Mouse (Mus musculus): ENCODE results near the gene Baiap2l1. TPM values are rescaled to one million over a fixed set of nuclear protein-coding genes. Genes with fewer than 3 reads are reported as not detected.
A peak's percentile ranks its signal among the peaks of the same experiment; 100 is the strongest.

Gene Baiap2l1
- polyA plus RNA-seq, 1 experiment from 2014 or later = 2.6 TPM

DNA sequence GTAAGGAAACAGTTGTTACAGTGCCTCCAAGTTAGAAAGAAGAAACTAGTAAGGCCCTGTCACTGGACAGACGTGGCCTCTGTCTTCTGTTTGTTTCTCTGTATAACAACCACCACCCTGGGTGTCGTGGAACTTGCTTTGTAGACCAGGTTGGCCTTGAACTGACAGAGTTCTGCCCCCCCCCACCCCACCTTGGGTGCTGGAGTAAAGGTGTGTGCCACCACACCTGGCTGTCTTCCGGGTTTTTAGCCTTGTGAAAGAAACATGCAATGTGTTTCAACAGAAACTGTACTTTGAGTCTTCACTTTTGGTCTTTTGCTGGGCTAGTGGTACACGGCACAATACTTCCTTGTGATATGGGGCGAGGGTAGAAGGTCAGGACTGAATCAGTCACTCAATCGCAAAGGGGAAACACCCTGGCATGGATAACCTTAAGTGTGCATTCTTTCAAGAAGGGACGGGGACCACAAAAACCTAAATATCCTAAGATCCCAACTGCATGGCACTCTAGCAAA is 61.8 kb downstream of the Baiap2l1 start:
- H3K27ac ChIP-seq = no peak overlapping the region
- ATAC-seq (ENCODE audit: low FRiP score) = no peak
- H3K4me3 ChIP-seq = no peak overlapping the region
- no peaks in the 10 kb centered on the region for H3K4me1 ChIP-seq (replicated peaks)
- H3K4me2 ChIP-seq = no peak overlapping the region
- 80% methylated on average over 7 of the region's 7 CpGs for WGBS
- H3K9me3 ChIP-seq = no peaks in the 10 kb centered on the region
- H3K27me3 ChIP-seq = no peaks in the 10 kb centered on the region
- no peak overlapping the region for H3K9ac ChIP-seq
- no peaks in the 10 kb centered on the region for H3K36me3 ChIP-seq

DNA sequence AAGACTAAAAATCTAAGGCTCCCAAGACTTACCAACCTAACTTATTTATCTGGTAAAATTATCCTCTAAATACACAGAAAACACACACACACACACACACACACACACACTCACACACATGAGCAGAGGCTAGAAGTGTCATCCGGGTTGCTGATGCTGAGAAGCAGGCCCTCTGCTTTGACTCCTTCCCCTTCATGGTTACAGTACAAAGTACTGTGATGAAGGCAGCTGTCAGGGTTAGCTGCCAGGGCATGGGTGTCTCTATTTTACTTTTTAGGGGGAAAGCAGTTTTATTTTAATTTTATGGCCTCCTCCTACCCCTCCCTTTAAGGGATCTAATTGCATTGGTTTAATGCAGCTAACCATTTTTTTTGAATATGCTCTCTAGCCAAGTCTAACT is 62.6 kb downstream of the Baiap2l1 start:
- no peak for ATAC-seq (ENCODE audit: low FRiP score)
- 94% methylated on average over 1 of the region's 1 CpGs for WGBS
- H3K36me3 ChIP-seq = no peaks in the 10 kb centered on the region
- no peak overlapping the region for H3K27ac ChIP-seq
- H3K4me2 ChIP-seq = no peak overlapping the region
- no peaks in the 10 kb centered on the region for H3K9me3 ChIP-seq
- H3K9ac ChIP-seq = no peak overlapping the region
- no peaks in the 10 kb centered on the region for H3K27me3 ChIP-seq
- no peak overlapping the region for H3K4me3 ChIP-seq
- no peaks in the 10 kb centered on the region for H3K4me1 ChIP-seq (replicated peaks)

DNA sequence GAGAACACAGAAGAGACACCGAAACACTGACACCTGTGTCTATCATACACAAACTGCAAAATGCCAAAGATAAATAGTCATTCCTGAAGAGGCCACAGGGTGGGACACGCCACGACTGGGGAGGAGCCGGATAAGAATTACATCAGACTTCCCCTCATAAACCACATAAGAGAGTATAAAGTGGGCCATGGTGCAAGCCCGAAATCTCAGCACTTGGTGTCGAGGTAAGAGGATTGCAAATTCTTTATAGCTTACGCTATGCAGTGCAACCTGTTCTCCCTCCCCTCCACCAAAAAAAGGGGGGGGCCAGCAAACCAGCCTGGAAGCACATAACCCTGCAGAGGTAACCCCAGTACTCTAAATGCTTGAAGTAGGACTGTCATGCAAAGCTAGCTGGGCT is 63.0 kb downstream of the Baiap2l1 start:
- Histone ChIP-seq H3K9me3 (no peaks in the 10 kb centered on the region), H3K27me3 (no peaks in the 10 kb centered on the region), H3K4me1 (replicated peaks) (no peaks in the 10 kb centered on the region), H3K9ac (no peak overlapping the region), H3K4me3 (no peak overlapping the region), H3K4me2 (no peak overlapping the region), H3K36me3 (no peaks in the 10 kb centered on the region), H3K27ac (no peak overlapping the region)
- 94% methylated on average over 7 of the region's 7 CpGs for WGBS
- ATAC-seq (ENCODE audit: low FRiP score) = no peak

DNA sequence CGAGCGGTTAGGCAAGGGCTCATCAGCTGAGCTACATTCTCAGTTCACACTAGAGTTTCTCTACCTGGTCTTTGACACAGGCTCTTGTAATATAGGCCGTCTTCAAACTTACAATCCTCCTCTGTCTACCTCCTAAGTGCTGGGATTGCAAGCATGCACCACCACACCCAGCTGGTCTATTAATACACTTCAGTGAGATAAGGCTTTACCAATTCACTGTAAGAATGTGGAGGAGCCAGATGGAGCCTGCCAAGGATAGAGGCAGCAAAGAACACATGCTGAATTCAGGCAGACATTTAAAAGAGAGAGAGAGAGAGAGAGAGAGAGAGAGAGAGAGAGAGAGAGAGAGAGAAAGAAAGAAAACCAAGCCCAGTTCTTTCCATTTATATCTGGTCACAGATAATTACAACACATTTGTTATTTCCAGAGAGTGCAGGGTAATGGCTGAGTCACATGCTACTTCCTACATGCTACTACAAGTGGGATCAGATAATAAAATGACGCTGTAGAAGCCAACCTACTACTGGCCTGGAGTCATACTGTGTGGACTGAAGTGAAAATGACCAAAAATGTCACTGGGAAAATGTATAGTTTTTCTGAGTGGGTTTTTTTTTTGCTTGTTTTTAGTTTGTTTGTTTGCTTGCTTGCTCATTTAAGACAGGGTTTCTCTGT is 68.0 kb downstream of the Baiap2l1 start:
- WGBS = 93% methylated on average over 4 of the region's 4 CpGs
- Histone ChIP-seq H3K9ac (no peak overlapping the region), H3K4me3 (no peak overlapping the region), H3K4me2 (no peak overlapping the region), H3K9me3 (no peaks in the 10 kb centered on the region), H3K27me3 (no peaks in the 10 kb centered on the region), H3K27ac (no peak overlapping the region), H3K4me1 (replicated peaks) (no peaks in the 10 kb centered on the region), H3K36me3 (no peaks in the 10 kb centered on the region)
- ATAC-seq (ENCODE audit: low FRiP score) = no peak

DNA sequence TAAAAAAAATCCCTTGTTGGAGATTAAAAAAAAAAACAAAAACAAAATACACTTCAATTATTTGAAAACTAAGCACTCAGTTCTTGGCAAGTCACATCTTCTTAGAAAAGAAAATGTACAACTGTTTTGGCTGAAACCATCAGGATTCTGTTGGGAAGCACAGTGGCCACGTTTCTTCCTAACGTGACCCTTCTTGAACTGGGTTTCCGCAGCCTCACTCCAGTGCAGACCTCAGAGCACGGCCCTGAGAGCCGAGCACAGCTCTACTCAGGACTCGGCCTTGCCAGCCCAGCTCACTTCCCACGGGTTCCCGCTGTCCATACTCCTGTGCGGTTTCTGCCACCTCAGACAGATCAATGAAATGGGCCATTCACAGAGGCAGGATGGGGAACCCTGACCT is 69.5 kb downstream of the Baiap2l1 start:
- no peaks in the 10 kb centered on the region for H3K9me3 ChIP-seq
- H3K27ac ChIP-seq = no peak overlapping the region
- no peaks in the 10 kb centered on the region for H3K4me1 ChIP-seq (replicated peaks)
- no peaks in the 10 kb centered on the region for H3K27me3 ChIP-seq
- H3K4me2 ChIP-seq = no peak overlapping the region
- no peak overlapping the region for H3K4me3 ChIP-seq
- WGBS = 89% methylated on average over 9 of the region's 9 CpGs
- H3K36me3 ChIP-seq = no peaks in the 10 kb centered on the region
- no peak overlapping the region for H3K9ac ChIP-seq
- ATAC-seq (ENCODE audit: low FRiP score) = no peak

DNA sequence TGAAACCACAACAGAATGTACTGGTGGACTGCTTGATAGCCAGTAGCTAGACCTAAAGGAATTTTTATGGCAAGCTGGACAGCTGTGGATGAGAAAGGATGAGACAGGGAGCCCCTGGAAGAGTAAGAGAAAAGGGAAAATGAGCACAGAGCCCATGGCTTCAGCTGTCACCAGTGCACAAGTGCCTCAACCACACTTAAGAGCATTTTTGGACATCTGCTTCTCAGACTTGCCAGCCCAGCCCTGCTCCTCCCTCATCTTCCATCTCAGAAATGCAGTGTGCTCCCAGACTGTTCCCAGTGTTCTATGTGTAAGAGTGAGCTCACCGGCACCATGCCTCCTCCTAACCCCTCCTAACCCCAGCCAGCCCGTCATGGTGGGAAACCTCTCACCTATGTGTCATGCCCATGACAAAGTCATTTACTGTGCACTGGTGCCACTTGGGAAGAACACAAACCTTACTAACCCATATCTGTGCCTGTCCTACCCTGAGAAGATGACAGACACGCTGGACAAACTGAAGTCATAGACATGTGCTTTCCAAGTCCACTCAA is 70.6 kb downstream of the Baiap2l1 start:
- H3K9ac ChIP-seq = no peak overlapping the region
- H3K27me3 ChIP-seq = no peaks in the 10 kb centered on the region
- H3K4me2 ChIP-seq = no peak overlapping the region
- no peaks in the 10 kb centered on the region for H3K9me3 ChIP-seq
- H3K4me1 ChIP-seq (replicated peaks) = 0 out of 2 replicates have a peak, but pooled peaks cover 4% of the 10 kb centered on the region
- 93% methylated on average over 3 of the region's 3 CpGs for WGBS
- no peak overlapping the region for H3K4me3 ChIP-seq
- H3K36me3 ChIP-seq = no peaks in the 10 kb centered on the region
- no peak for ATAC-seq (ENCODE audit: low FRiP score)
- no peak overlapping the region for H3K27ac ChIP-seq

DNA sequence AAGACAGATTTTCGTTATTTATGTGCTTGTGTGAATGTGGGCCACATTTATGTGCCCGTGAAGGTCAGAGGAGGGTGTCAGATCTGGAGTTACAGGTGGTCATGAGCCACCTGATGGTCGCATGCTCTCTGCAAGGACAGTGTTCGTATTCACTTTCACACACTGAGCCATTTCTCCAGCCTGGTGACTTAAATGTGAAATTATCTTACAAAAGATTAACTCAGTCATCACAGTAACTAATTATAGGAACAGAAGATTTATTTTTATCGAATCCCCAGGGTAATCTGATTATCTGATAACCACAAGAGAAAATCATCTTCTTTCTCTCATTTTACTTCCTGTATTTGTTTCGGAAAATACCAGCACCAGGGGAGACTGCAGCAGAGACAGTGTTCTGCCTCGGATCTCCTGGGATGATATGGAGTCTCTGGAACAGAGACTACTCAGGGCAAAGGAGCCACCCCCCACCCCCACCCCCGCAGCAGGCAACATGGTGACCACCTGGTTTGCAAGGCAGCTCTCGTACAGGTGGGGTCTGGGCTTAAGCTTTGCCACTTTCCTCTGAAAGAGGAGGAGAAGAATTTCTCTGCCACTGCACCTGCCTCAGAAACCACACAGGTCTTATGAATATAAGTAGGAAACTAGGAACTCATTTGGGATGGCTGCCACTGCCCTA is 71.2 kb downstream of the Baiap2l1 start:
- no peak overlapping the region for H3K4me2 ChIP-seq
- 0 out of 2 replicates have a peak, but pooled peaks cover 4% of the 10 kb centered on the region for H3K4me1 ChIP-seq (replicated peaks)
- H3K4me3 ChIP-seq = no peak overlapping the region
- no peak overlapping the region for H3K27ac ChIP-seq
- H3K36me3 ChIP-seq = no peaks in the 10 kb centered on the region
- ATAC-seq (ENCODE audit: low FRiP score) = no peak
- 86% methylated on average over 9 of the region's 9 CpGs for WGBS
- no peaks in the 10 kb centered on the region for H3K27me3 ChIP-seq
- H3K9ac ChIP-seq = no peak overlapping the region
- no peaks in the 10 kb centered on the region for H3K9me3 ChIP-seq

DNA sequence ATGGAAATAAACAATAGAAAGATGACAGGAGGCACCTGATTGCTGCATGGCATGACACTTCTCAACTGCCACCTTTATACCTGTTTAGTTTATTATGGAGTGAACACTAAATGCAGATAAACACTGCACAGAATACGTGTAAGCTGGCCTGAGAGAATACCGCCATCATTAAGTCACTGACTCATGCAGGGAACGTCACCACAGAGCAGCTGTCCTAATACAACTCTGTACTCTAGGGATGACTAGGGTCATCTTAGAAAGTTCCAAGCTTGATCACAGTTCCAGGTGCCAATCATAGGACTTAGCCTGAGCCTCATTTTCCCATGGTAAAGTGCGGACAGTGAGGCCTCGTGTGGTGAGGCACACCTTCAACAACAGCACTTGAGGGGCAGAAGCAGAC is 73.3 kb downstream of the Baiap2l1 start:
- H3K4me1 ChIP-seq (replicated peaks) = 0 out of 2 replicates have a peak, but pooled peaks cover 4% of the 10 kb centered on the region
- no peaks in the 10 kb centered on the region for H3K9me3 ChIP-seq
- H3K36me3 ChIP-seq = peaks cover 5% of the 10 kb centered on the region
- H3K4me2 ChIP-seq = no peak overlapping the region
- no peaks in the 10 kb centered on the region for H3K27me3 ChIP-seq
- ATAC-seq (ENCODE audit: low FRiP score) = no peak
- no peak overlapping the region for H3K27ac ChIP-seq
- no peak overlapping the region for H3K9ac ChIP-seq
- WGBS = 87% methylated on average over 5 of the region's 5 CpGs
- H3K4me3 ChIP-seq = no peak overlapping the region

DNA sequence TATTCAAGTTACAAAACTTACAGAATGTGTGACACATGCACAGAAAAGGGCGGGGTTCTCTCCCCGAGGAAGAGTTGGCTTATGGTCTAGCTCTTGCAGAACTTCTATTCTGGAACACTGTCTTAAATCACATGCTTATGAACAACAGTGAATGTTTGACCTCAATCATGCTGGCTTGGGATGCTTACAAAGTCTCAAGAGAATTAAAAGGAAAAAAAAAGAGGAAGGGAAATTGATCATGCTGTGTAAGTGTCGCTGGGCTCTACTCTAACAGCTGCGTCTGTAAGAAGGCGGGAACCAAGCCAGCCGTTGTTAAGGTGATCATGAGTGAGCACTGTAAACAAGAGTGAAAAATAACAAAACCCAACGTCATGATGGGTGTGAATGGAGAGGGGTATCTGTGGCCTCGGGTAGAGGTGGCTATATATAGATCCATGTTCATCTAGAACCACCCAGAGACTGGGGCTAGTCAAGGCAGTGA is 74.3 kb downstream of the Baiap2l1 start:
- Histone ChIP-seq H3K27ac (no peak overlapping the region), H3K9me3 (no peaks in the 10 kb centered on the region), H3K27me3 (no peaks in the 10 kb centered on the region), H3K4me2 (no peak overlapping the region), H3K4me1 (replicated peaks) (0 out of 2 replicates have a peak, but pooled peaks cover 4% of the 10 kb centered on the region), H3K9ac (no peak overlapping the region), H3K36me3 (peaks cover 11% of the 10 kb centered on the region), H3K4me3 (no peak overlapping the region)
- no peak for ATAC-seq (ENCODE audit: low FRiP score)
- 69% methylated on average over 8 of the region's 8 CpGs for WGBS

DNA sequence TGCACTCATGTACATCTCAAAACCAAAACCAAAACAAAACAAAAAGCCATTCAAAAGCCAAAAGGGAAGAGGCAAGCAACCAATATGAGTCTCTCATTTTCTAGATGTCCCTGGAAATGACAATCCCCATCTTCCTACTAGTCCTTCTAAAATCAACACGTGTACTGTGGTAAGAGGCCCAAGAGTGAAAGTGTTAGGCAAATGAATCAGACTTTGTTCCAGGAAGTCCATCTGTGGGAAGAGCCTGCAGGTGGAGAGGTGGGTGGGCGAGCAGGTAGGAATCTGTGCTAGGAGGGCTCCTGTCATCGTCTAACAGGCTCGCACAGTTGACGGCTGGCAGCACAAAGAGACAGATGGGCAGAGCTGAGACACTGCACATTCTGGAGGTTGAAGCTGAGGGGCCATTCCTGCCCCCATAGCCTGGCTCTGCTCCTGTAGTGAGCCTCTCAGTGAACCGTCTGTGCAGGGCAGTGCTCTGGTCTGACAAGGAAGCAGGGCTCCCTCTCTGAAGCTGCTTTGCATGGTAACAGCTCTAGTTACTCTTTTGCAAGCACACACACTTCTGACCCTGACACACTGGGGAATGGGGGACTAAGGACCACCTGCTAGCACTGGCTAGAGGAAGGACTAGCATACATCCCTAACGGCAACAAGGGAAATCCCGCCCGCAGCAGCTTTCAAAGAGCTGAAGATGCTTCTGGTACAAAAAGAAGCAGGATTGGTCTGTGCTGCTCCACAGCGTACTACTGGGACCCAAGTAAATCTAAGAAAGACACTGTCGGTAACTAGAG is 75.2 kb downstream of the Baiap2l1 start:
- Histone ChIP-seq H3K36me3 (peaks cover 11% of the 10 kb centered on the region), H3K4me2 (no peak overlapping the region), H3K27ac (no peak overlapping the region), H3K4me3 (no peak overlapping the region), H3K27me3 (no peaks in the 10 kb centered on the region), H3K9me3 (no peaks in the 10 kb centered on the region), H3K4me1 (replicated peaks) (0 out of 2 replicates have a peak, but pooled peaks cover 4% of the 10 kb centered on the region), H3K9ac (peak overlapping the region; percentile 8; the same call in 1 of the 2 replicates)
- WGBS = 83% methylated on average over 11 of the region's 11 CpGs
- ATAC-seq (ENCODE audit: low FRiP score) = no peak

DNA sequence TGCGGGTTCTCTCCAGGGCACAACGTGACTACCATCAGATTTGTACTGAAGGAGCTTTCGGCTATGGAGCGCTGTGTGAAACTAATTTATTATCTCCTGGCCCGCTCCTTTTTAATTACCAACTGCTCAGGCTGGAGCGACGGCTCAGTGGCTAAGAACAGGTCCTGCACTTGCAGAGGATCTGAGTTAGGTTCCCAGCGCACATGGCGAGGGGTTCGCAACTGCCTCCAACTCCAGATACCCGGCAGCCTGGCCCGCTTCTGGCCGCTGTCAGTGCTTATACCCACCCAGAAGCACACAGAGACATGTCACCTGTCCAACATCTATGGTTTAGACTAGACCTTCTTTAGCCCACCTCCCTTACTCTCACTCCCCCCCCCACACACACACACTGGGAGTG is 78.0 kb downstream of the Baiap2l1 start:
- no peaks in the 10 kb centered on the region for H3K27me3 ChIP-seq
- no peaks in the 10 kb centered on the region for H3K9me3 ChIP-seq
- no peak overlapping the region for H3K4me3 ChIP-seq
- H3K4me1 ChIP-seq (replicated peaks) = 0 out of 2 replicates have a peak, but pooled peaks cover 4% of the 10 kb centered on the region
- 94% methylated on average over 13 of the region's 13 CpGs for WGBS
- no peak overlapping the region for H3K27ac ChIP-seq
- H3K9ac ChIP-seq = no peak overlapping the region
- no peak for ATAC-seq (ENCODE audit: low FRiP score)
- H3K4me2 ChIP-seq = no peak overlapping the region
- peaks cover 11% of the 10 kb centered on the region for H3K36me3 ChIP-seq

DNA sequence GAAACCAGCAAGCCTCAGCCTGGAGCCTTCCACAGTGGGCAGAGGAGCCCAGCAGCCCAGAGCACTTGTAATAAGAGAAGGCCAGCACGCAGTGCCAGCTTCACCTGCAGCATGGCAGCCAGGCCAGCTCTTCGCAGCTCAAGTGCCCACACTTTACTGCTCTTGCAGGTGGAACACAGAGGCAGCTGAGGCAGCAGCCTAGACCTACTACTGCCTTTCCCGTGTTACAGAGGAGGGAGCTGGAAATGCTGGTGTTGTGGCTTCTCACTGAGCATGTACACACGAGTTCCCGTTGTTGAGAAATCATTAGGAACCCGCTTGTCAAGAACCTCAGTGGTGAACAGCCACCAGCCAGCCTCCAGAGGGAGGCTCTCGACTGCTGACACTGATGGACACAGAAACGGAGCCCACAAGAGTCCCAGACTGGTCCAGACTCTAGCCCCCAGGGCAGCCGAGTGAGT is 78.8 kb downstream of the Baiap2l1 start:
- Histone ChIP-seq H3K27ac (no peak overlapping the region), H3K9me3 (no peaks in the 10 kb centered on the region), H3K4me1 (replicated peaks) (0 out of 2 replicates have a peak, but pooled peaks cover 4% of the 10 kb centered on the region), H3K36me3 (peaks cover 11% of the 10 kb centered on the region), H3K9ac (no peak overlapping the region), H3K4me2 (no peak overlapping the region), H3K27me3 (no peaks in the 10 kb centered on the region), H3K4me3 (no peak overlapping the region)
- ATAC-seq (ENCODE audit: low FRiP score) = no peak
- WGBS = 86% methylated on average over 9 of the region's 9 CpGs
